Mouse (Mus musculus): ENCODE measurements around the gene Mtif2. TPM values are rescaled to one million over a fixed set of nuclear protein-coding genes. Genes with fewer than 3 reads are reported as not detected.

Gene Mtif2
- polyA plus RNA-seq, 1 experiment from 2014 or later, result 19.9 TPM

GRCm38 (mm10) chr11:29546762-29547161, 20.6 kb downstream of the Mtif2 start:
- no peak for ATAC-seq
- Histone ChIP-seq H3K27ac (ENCODE audit: low read depth, low read length) (no peak overlapping the region), H3K4me3 (ENCODE audit: low read depth, low read length) (peak overlapping the region; percentile 72)

GRCm38 (mm10) chr11:29547249-29547751, 21.1 kb downstream of the Mtif2 start:
- peak overlapping the region; percentile 72 for H3K4me3 ChIP-seq (ENCODE audit: low read depth, low read length)
- ATAC-seq, result peak; percentile 40
- H3K4me1 ChIP-seq (replicated peaks; ENCODE audit: control insufficient read depth, insufficient read depth, low read length), result peaks cover 6% of the 10 kb centered on the region
- H3K9ac ChIP-seq (ENCODE audit: low read depth, low read length), result peak overlapping the region; percentile 79
- peak overlapping the region; percentile 80 for H3K4me2 ChIP-seq (replicated peaks; ENCODE audit: low read depth)
- no peaks in the 10 kb centered on the region for H3K27me3 ChIP-seq (replicated peaks; ENCODE audit: control insufficient read depth, insufficient read depth, low read length)
- H3K9me3 ChIP-seq (ENCODE audit: control insufficient read depth), result no peaks in the 10 kb centered on the region
- under 1% methylated on average over 27 of the region's 27 CpGs for WGBS
- H3K36me3 ChIP-seq (ENCODE audit: control insufficient read depth, insufficient read depth), result peaks cover 21% of the 10 kb centered on the region
- H3K27ac ChIP-seq (ENCODE audit: low read depth, low read length), result peak overlapping the region; percentile 81
- TF ChIP-seq CTCF (IDR thresholded peaks at IDR 0.05; ENCODE audit: low read depth), result no peak

More at GRCm38 (mm10) chr11:29546762-29547161, 20.6 kb downstream of the Mtif2 start:
- H3K27me3 ChIP-seq (replicated peaks; ENCODE audit: control insufficient read depth, insufficient read depth, low read length), result no peaks in the 10 kb centered on the region
- peaks cover 6% of the 10 kb centered on the region for H3K4me1 ChIP-seq (replicated peaks; ENCODE audit: control insufficient read depth, insufficient read depth, low read length)
- WGBS, result 17% methylated on average over 2 of the region's 2 CpGs
- no peak for TF ChIP-seq CTCF (IDR thresholded peaks at IDR 0.05; ENCODE audit: low read depth)
- H3K36me3 ChIP-seq (ENCODE audit: control insufficient read depth, insufficient read depth), result peaks cover 22% of the 10 kb centered on the region
- H3K4me2 ChIP-seq (replicated peaks; ENCODE audit: low read depth), result peak overlapping the region; percentile 80
- peak overlapping the region; percentile 79 for H3K9ac ChIP-seq (ENCODE audit: low read depth, low read length)
- no peaks in the 10 kb centered on the region for H3K9me3 ChIP-seq (ENCODE audit: control insufficient read depth)

- H3K9me3 ChIP-seq (ENCODE audit: control insufficient read depth), result no peaks in the 10 kb centered on the region
- peak; percentile 41; the same call in 1 of the 2 replicates for TF ChIP-seq CTCF (IDR thresholded peaks at IDR 0.05; ENCODE audit: low read depth)
- peak within 1 kb of the TSS; percentile 80 for H3K4me2 ChIP-seq (replicated peaks; ENCODE audit: low read depth)
- H3K4me1 ChIP-seq (replicated peaks; ENCODE audit: control insufficient read depth, insufficient read depth, low read length), result peaks cover 6% of the 10 kb centered on the region
- peak within 1 kb of the TSS; percentile 72 for H3K4me3 ChIP-seq (ENCODE audit: low read depth, low read length)
- peaks cover 19% of the 10 kb centered on the region for H3K36me3 ChIP-seq (ENCODE audit: control insufficient read depth, insufficient read depth)
- no peaks in the 10 kb centered on the region for H3K27me3 ChIP-seq (replicated peaks; ENCODE audit: control insufficient read depth, insufficient read depth, low read length)
- peak; percentile 99 for ATAC-seq
- WGBS, result under 1% methylated on average over 46 of the region's 46 CpGs
- peak within 1 kb of the TSS; percentile 79 for H3K9ac ChIP-seq (ENCODE audit: low read depth, low read length)
- H3K27ac ChIP-seq (ENCODE audit: low read depth, low read length), result peak within 1 kb of the TSS; percentile 81
Observed at GRCm38 (mm10) chr11:29547752-29548503, 21.7 kb downstream of the Mtif2 start, which contains the start of the genes Clhc1 and Rps27a. Gene Clhc1, plus strand, starts transcription at chr11:29547950. Gene Rps27a, minus strand, starts transcription at chr11:29548109.

GRCm38 (mm10) chr11:29548504-29549424, 22.6 kb downstream of the Mtif2 start:
- WGBS, result 22% methylated on average over 23 of the region's 23 CpGs
- no peak for TF ChIP-seq CTCF (IDR thresholded peaks at IDR 0.05; ENCODE audit: low read depth)
- Histone ChIP-seq H3K27me3 (replicated peaks; ENCODE audit: control insufficient read depth, insufficient read depth, low read length) (no peaks in the 10 kb centered on the region), H3K4me2 (replicated peaks; ENCODE audit: low read depth) (peak overlapping the region; percentile 80), H3K27ac (ENCODE audit: low read depth, low read length) (peak overlapping the region; percentile 81; the same call in 1 of the 2 replicates), H3K9me3 (ENCODE audit: control insufficient read depth) (no peaks in the 10 kb centered on the region), H3K4me1 (replicated peaks; ENCODE audit: control insufficient read depth, insufficient read depth, low read length) (peaks cover 6% of the 10 kb centered on the region), H3K9ac (ENCODE audit: low read depth, low read length) (peak overlapping the region; percentile 79), H3K36me3 (ENCODE audit: control insufficient read depth, insufficient read depth) (peaks cover 16% of the 10 kb centered on the region), H3K4me3 (ENCODE audit: low read depth, low read length) (peak overlapping the region; percentile 72)
- no peak for ATAC-seq

GRCm38 (mm10) chr11:29549425-29549778, 23.2 kb downstream of the Mtif2 start:
- ATAC-seq, result no peak
- H3K9ac ChIP-seq (ENCODE audit: low read depth, low read length), result no peak overlapping the region
- no peak overlapping the region for H3K27ac ChIP-seq (ENCODE audit: low read depth, low read length)
- no peaks in the 10 kb centered on the region for H3K27me3 ChIP-seq (replicated peaks; ENCODE audit: control insufficient read depth, insufficient read depth, low read length)
- 88% methylated on average over 1 of the region's 1 CpGs for WGBS
- no peak overlapping the region for H3K4me3 ChIP-seq (ENCODE audit: low read depth, low read length)
- no peak for TF ChIP-seq CTCF (IDR thresholded peaks at IDR 0.05; ENCODE audit: low read depth)
- H3K4me2 ChIP-seq (replicated peaks; ENCODE audit: low read depth), result no peak overlapping the region
- peaks cover 6% of the 10 kb centered on the region for H3K4me1 ChIP-seq (replicated peaks; ENCODE audit: control insufficient read depth, insufficient read depth, low read length)
- H3K9me3 ChIP-seq (ENCODE audit: control insufficient read depth), result no peaks in the 10 kb centered on the region
- peaks cover 11% of the 10 kb centered on the region for H3K36me3 ChIP-seq (ENCODE audit: control insufficient read depth, insufficient read depth)

GRCm38 (mm10) chr11:29560452-29560851, 34.2 kb downstream of the Mtif2 start:
- Histone ChIP-seq H3K9ac (ENCODE audit: low read depth, low read length) (no peak overlapping the region), H3K27ac (ENCODE audit: low read depth, low read length) (no peak overlapping the region), H3K4me3 (ENCODE audit: low read depth, low read length) (no peak overlapping the region), H3K4me2 (replicated peaks; ENCODE audit: low read depth) (no peak overlapping the region), H3K9me3 (ENCODE audit: control insufficient read depth) (no peaks in the 10 kb centered on the region), H3K4me1 (replicated peaks; ENCODE audit: control insufficient read depth, insufficient read depth, low read length) (no peaks in the 10 kb centered on the region), H3K36me3 (ENCODE audit: control insufficient read depth, insufficient read depth) (no peaks in the 10 kb centered on the region), H3K27me3 (replicated peaks; ENCODE audit: control insufficient read depth, insufficient read depth, low read length) (no peaks in the 10 kb centered on the region)
- ATAC-seq, result no peak
- TF ChIP-seq CTCF (IDR thresholded peaks at IDR 0.05; ENCODE audit: low read depth), result no peak
- 83% methylated on average over 9 of the region's 9 CpGs for WGBS

Measured in intestine, postnatal 0 days (tissue).